Mouse (Mus musculus) MEL (cell line): ENCODE measurements around the gene Lancl2. TPM values are rescaled to one million over a fixed set of nuclear protein-coding genes. Genes with fewer than 3 reads are reported as not detected.

Experiments used
- DNase-seq: peaks from one replicate; pipeline ENCODE4 v3.0.0; 2011; ENCODE audit warnings: low read depth, low spot score
- H3K27ac ChIP-seq: 2 replicates; pipeline ENCODE4 v1.5.1; 2012; ENCODE audit warnings: low read depth, mild to moderate bottlenecking, control low read depth, low read length, moderate library complexity; ENCODE audit not compliant: control insufficient read depth
- H3K27me3 ChIP-seq, 2 experiments: fragments of 150-350 bp in 1 of 2; sonication (generic) in 1 of 2; 2 replicates each; pipeline ENCODE4 v1.6.1; 2012; ENCODE audit warnings: low read length in 2 of 2, mild to moderate bottlenecking in 2 of 2, improper control_type of control experiment in 1 of 2, moderate library complexity in 1 of 2; ENCODE audit not compliant: insufficient read depth in 2 of 2, control insufficient read depth in 1 of 2
- H3K36me3 ChIP-seq, 2 experiments: 2 replicates each; pipeline ENCODE4 v1.6.1; 2012 to 2014; ENCODE audit warnings: low read length in 2 of 2, improper control_type of control experiment in 1 of 2, inconsistent platforms in 1 of 2, mild to moderate bottlenecking in 1 of 2; ENCODE audit not compliant: insufficient read depth in 2 of 2, control insufficient read depth in 1 of 2
- H3K4me1 ChIP-seq, 2 experiments: fragments of 150-350 bp in 1 of 2; sonication (generic) in 1 of 2; 2 replicates each; pipeline ENCODE4 v1.6.1; 2012; ENCODE audit warnings: low read length in 2 of 2, improper control_type of control experiment in 1 of 2, mild to moderate bottlenecking in 1 of 2; ENCODE audit not compliant: insufficient read depth in 2 of 2, control insufficient read depth in 1 of 2
- H3K4me3 ChIP-seq, 2 experiments: fragments of 150-350 bp in 1 of 2; sonication (generic) in 1 of 2; 2 replicates each; pipeline ENCODE4 v1.5.1; 2012; ENCODE audit warnings: low read depth in 2 of 2, low read length in 2 of 2, mild to moderate bottlenecking in 2 of 2, moderate library complexity in 2 of 2, control low read depth in 1 of 2, improper control_type of control experiment in 1 of 2; ENCODE audit not compliant: control insufficient read depth in 1 of 2, insufficient read depth in 1 of 2
- H3K79me2 ChIP-seq: 2 replicates; pipeline ENCODE4 v1.6.1; 2012; ENCODE audit warnings: mild to moderate bottlenecking, low read length, moderate library complexity; ENCODE audit not compliant: control insufficient read depth, poor library complexity, insufficient read depth
- H3K9ac ChIP-seq: 2 replicates; pipeline ENCODE4 v1.6.1; 2012; ENCODE audit warnings: low read depth, mild to moderate bottlenecking, control low read depth, low read length, moderate library complexity; ENCODE audit not compliant: control insufficient read depth, poor library complexity, severe bottlenecking
- H3K9me3 ChIP-seq: fragments of 150-350 bp; sonication (generic); replicated peaks from 2 replicates; pipeline ENCODE4 v1.6.1; 2012; ENCODE audit warnings: mild to moderate bottlenecking, low read length, improper control_type of control experiment, moderate library complexity; ENCODE audit not compliant: insufficient read depth
- CHD2 ChIP-seq: IDR thresholded peaks from 2 replicates; pipeline ENCODE4 v1.6.1; 2011; ENCODE audit warnings: low read length, improper control_type of control experiment
- E2F4 ChIP-seq: IDR thresholded peaks from 2 replicates; pipeline ENCODE4 v1.6.1; 2011; ENCODE audit warnings: low read depth, low read length, improper control_type of control experiment, borderline replicate concordance
- ELF1 ChIP-seq: IDR thresholded peaks from 2 replicates; pipeline ENCODE4 v1.6.1; 2014; ENCODE audit warnings: low read depth, mild to moderate bottlenecking, inconsistent platforms, low read length, improper control_type of control experiment, moderate library complexity
- ETS1 ChIP-seq: IDR thresholded peaks from 2 replicates; pipeline ENCODE4 v1.6.1; 2012; ENCODE audit warnings: low read depth, mild to moderate bottlenecking, inconsistent platforms, low read length, improper control_type of control experiment, moderate library complexity
- JUND ChIP-seq: IDR thresholded peaks from 2 replicates; pipeline ENCODE4 v1.6.1; 2011; ENCODE audit warnings: low read depth, mild to moderate bottlenecking, improper control_type of control experiment, low read length
- MAX ChIP-seq: IDR thresholded peaks from 2 replicates; pipeline ENCODE4 v1.6.1; 2011; ENCODE audit warnings: low read length, improper control_type of control experiment
- MEF2A ChIP-seq: IDR thresholded peaks from 2 replicates; pipeline ENCODE4 v1.6.1; 2014; ENCODE audit warnings: low read depth, mild to moderate bottlenecking, inconsistent platforms, low read length, improper control_type of control experiment; ENCODE audit not compliant: poor library complexity, insufficient replicate concordance, severe bottlenecking; ENCODE audit errors: extremely low read depth
- MXI1 ChIP-seq: IDR thresholded peaks from 2 replicates; pipeline ENCODE4 v1.6.1; 2011; ENCODE audit warnings: mild to moderate bottlenecking, low read depth, low read length, improper control_type of control experiment
- MYB ChIP-seq: IDR thresholded peaks from 2 replicates; pipeline ENCODE4 v1.6.1; 2011; ENCODE audit warnings: mild to moderate bottlenecking, low read depth, low read length, improper control_type of control experiment
- NELFE ChIP-seq: IDR thresholded peaks from 2 replicates; pipeline ENCODE4 v1.6.1; 2011; ENCODE audit warnings: low read depth, low read length, improper control_type of control experiment
- NRF1 ChIP-seq: IDR thresholded peaks from 2 replicates; pipeline ENCODE4 v1.6.1; 2014; ENCODE audit warnings: low read depth, mild to moderate bottlenecking, inconsistent platforms, low read length, improper control_type of control experiment, moderate library complexity; ENCODE audit not compliant: poor library complexity, insufficient read depth, severe bottlenecking
- POLR2AphosphoS2 ChIP-seq: IDR thresholded peaks from 2 replicates; pipeline ENCODE4 v1.6.1; 2011; ENCODE audit warnings: low read length, improper control_type of control experiment
- POLR2AphosphoS5 ChIP-seq: IDR thresholded peaks from 2 replicates; pipeline ENCODE4 v1.6.1; 2012; ENCODE audit warnings: low read depth, borderline replicate concordance, mild to moderate bottlenecking, inconsistent platforms, low read length, moderate library complexity, mixed read lengths
- SIN3A ChIP-seq: IDR thresholded peaks from 2 replicates; pipeline ENCODE4 v1.6.1; 2012; ENCODE audit warnings: low read length, improper control_type of control experiment, inconsistent platforms
- SMC3 ChIP-seq: IDR thresholded peaks from 2 replicates; pipeline ENCODE4 v1.6.1; 2011; ENCODE audit warnings: low read depth, low read length, improper control_type of control experiment
- TAL1 ChIP-seq: IDR thresholded peaks from 2 replicates; pipeline ENCODE4 v1.6.1; 2012; ENCODE audit warnings: mild to moderate bottlenecking, inconsistent platforms, low read length, moderate library complexity, mixed read lengths
- TBP ChIP-seq: IDR thresholded peaks from 2 replicates; pipeline ENCODE4 v1.8.0; 2011; ENCODE audit warnings: low read depth, low read length, improper control_type of control experiment
- TCF12 ChIP-seq: IDR thresholded peaks from 2 replicates; pipeline ENCODE4 v1.6.1; 2014; ENCODE audit warnings: low read depth, mild to moderate bottlenecking, inconsistent platforms, low read length, improper control_type of control experiment, moderate library complexity
- USF2 ChIP-seq, 2 experiments: IDR thresholded peaks; 2 replicates each; pipeline ENCODE4 v1.6.1; 2011 to 2012; ENCODE audit warnings: improper control_type of control experiment in 2 of 2, low read length in 2 of 2, borderline replicate concordance in 1 of 2, inconsistent platforms in 1 of 2, low read depth in 1 of 2, mild to moderate bottlenecking in 1 of 2; ENCODE audit not compliant: insufficient read depth in 1 of 2
- ZKSCAN1 ChIP-seq: IDR thresholded peaks from 2 replicates; pipeline ENCODE4 v1.6.1; 2012; ENCODE audit warnings: low read depth, mild to moderate bottlenecking, inconsistent platforms, low read length, improper control_type of control experiment, moderate library complexity
- polyA plus RNA-seq, 2 experiments: library from polyadenylated mRNA; stranded (reverse) in 1 of 2; unstranded in 1 of 2; fragments of >175 nt in 1 of 2; fragments of >200 nt in 1 of 2; gene quantifications; 2 replicates each; pipeline versions ENCODE4 v1.2.1 to v1.2.4; 2012; ENCODE audit warnings: low replicate concordance in 2 of 2, low read depth in 1 of 2; ENCODE audit not compliant: insufficient read length in 2 of 2, insufficient read depth in 1 of 2, missing spikeins in 1 of 2
- total RNA-seq: library from RNA; depleted of rRNA; stranded (reverse); fragments of 300-350 nt; gene quantifications from 2 replicates; pipeline ENCODE4 v1.2.3, GENCODE M21; 2012

Gene Lancl2
- total and polyA plus RNA-seq, 3 experiments: 17.7 to 19.6 TPM; not detected in 1

GRCm38 (mm10) chr6:57661295-57661694, 41.0 kb upstream of the Lancl2 start (continued):
- TF ChIP-seq CHD2: no peak
- TF ChIP-seq, all 39 proteins: peak for 4

DNA sequence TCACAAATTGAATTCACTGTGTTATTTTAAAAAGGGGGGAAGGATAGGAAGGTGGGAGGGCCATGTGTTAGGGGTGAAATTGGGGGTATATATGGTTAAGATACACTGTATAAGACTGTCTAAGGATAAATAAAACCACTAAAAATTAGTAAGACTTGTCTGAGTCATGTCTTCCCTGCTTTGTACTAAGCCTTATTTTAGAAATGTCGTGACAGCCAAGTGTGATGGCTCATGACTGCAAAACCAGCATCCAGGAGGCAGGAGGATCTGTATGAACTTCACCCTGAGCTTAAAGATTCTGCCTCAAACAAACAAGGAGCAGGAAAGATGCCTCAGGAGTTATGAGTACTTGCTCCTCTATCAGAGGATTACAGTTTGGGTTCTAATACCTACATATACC, 18.2 kb upstream of the Lancl2 start:
- no peaks in the 10 kb centered on the region for H3K79me2 ChIP-seq
- TF ChIP-seq TCF12 (no peak), MAX (no peak), SMC3 (no peak), TBP (no peak), MXI1 (no peak), SIN3A (no peak), POLR2AphosphoS2 (no peak), MYB (no peak), POLR2AphosphoS5 (no peak), ETS1 (no peak), ELF1 (no peak), MEF2A (no peak), TAL1 (no peak), E2F4 (no peak), ZKSCAN1 (no peak), NELFE (no peak), JUND (no peak), USF2 (IDR thresholded peaks at IDR 0.05; ENCODE audit: borderline replicate concordance in 1 of 2, insufficient read depth in 1 of 2, low read depth in 1 of 2, low read length in 2 of 2) (no peak), NRF1 (no peak)
- TF ChIP-seq, all 39 proteins: peak for 0
- no peaks in the 10 kb centered on the region for H3K27me3 ChIP-seq
- H3K4me3 ChIP-seq: no peak overlapping the region
- no peaks in the 10 kb centered on the region for H3K9me3 ChIP-seq
- H3K27ac ChIP-seq: no peak overlapping the region
- no peaks in the 10 kb centered on the region; a peak in 1 of 4 replicates for H3K36me3 ChIP-seq
- no peak overlapping the region for H3K9ac ChIP-seq
- no peaks in the 10 kb centered on the region for H3K4me1 ChIP-seq
- no peak for DNase-seq
